Mouse (Mus musculus): ENCODE data around the gene Sirt6. TPM values are rescaled to one million over a fixed set of nuclear protein-coding genes. Genes with fewer than 3 reads are reported as not detected.
A peak's percentile ranks its signal among the peaks of the same experiment; 100 is the strongest.

The Sirt6 gene
- polyA plus RNA-seq, 1 experiment from 2014 or later, result 7.3 TPM

- WGBS (ENCODE audit: missing documents), result 80% methylated on average over 7 of the region's 7 CpGs
- no peaks in the 10 kb centered on the region for H3K36me3 ChIP-seq (ENCODE audit: inconsistent target)
- no peaks in the 10 kb centered on the region for H3K79me2 ChIP-seq (ENCODE audit: inconsistent target)
- no peak overlapping the region for H3K27ac ChIP-seq
- H3K4me3 ChIP-seq (ENCODE audit: inconsistent target), result no peak overlapping the region
Observed at GRCm38 (mm10) chr10:81592631-81593030, 35.0 kb downstream of the Sirt6 start.

GRCm38 (mm10) chr10:81591846-81592245, 35.8 kb downstream of the Sirt6 start:
- H3K36me3 ChIP-seq (ENCODE audit: inconsistent target), result no peaks in the 10 kb centered on the region
- H3K27ac ChIP-seq, result no peak overlapping the region
- WGBS (ENCODE audit: missing documents), result 82% methylated on average over 9 of the region's 9 CpGs
- H3K4me3 ChIP-seq (ENCODE audit: inconsistent target), result no peak overlapping the region
- no peaks in the 10 kb centered on the region for H3K79me2 ChIP-seq (ENCODE audit: inconsistent target)

- Histone ChIP-seq H3K27ac (no peak overlapping the region), H3K36me3 (ENCODE audit: inconsistent target) (no peaks in the 10 kb centered on the region)
- WGBS (ENCODE audit: missing documents), result 89% methylated on average over 7 of the region's 7 CpGs
Observed at GRCm38 (mm10) chr10:81588739-81589138, 38.9 kb downstream of the Sirt6 start.

GRCm38 (mm10) chr10:81583347-81583746, 44.2 kb downstream of the Sirt6 start:
- no peaks in the 10 kb centered on the region for H3K79me2 ChIP-seq (ENCODE audit: inconsistent target)
- H3K4me3 ChIP-seq (ENCODE audit: inconsistent target), result no peak overlapping the region
- no peaks in the 10 kb centered on the region for H3K36me3 ChIP-seq (ENCODE audit: inconsistent target)
- 82% methylated on average over 6 of the region's 6 CpGs for WGBS (ENCODE audit: missing documents)
- H3K27ac ChIP-seq, result no peak overlapping the region

More at GRCm38 (mm10) chr10:81588739-81589138, 38.9 kb downstream of the Sirt6 start:
- no peak overlapping the region for H3K4me3 ChIP-seq (ENCODE audit: inconsistent target)
- H3K79me2 ChIP-seq (ENCODE audit: inconsistent target), result no peaks in the 10 kb centered on the region

- Histone ChIP-seq H3K79me2 (ENCODE audit: inconsistent target) (no peaks in the 10 kb centered on the region), H3K36me3 (ENCODE audit: inconsistent target) (no peaks in the 10 kb centered on the region), H3K4me3 (ENCODE audit: inconsistent target) (no peak overlapping the region), H3K27ac (no peak overlapping the region)
- WGBS (ENCODE audit: missing documents), result 17% methylated on average over 21 of the region's 25 CpGs
Observed at GRCm38 (mm10) chr10:81580441-81581070, 47.0 kb downstream of the Sirt6 start.

- H3K79me2 ChIP-seq (ENCODE audit: inconsistent target), result no peaks in the 10 kb centered on the region
- 22% methylated on average over 4 of the region's 4 CpGs for WGBS (ENCODE audit: missing documents)
- no peak overlapping the region for H3K27ac ChIP-seq
- H3K36me3 ChIP-seq (ENCODE audit: inconsistent target), result no peaks in the 10 kb centered on the region
- no peak overlapping the region for H3K4me3 ChIP-seq (ENCODE audit: inconsistent target)
Observed at GRCm38 (mm10) chr10:81579967-81580366, 47.6 kb downstream of the Sirt6 start.

- Histone ChIP-seq H3K79me2 (ENCODE audit: inconsistent target) (no peaks in the 10 kb centered on the region), H3K4me3 (ENCODE audit: inconsistent target) (peak overlapping the region; percentile 10; the same call in 1 of the 2 replicates), H3K27ac (no peak overlapping the region), H3K36me3 (ENCODE audit: inconsistent target) (no peaks in the 10 kb centered on the region)
- 23% methylated on average over 6 of the region's 6 CpGs for WGBS (ENCODE audit: missing documents)
Observed at GRCm38 (mm10) chr10:81575695-81576094, 51.9 kb downstream of the Sirt6 start.

- Histone ChIP-seq H3K79me2 (ENCODE audit: inconsistent target) (no peaks in the 10 kb centered on the region), H3K4me3 (ENCODE audit: inconsistent target) (peak overlapping the region; percentile 10; the same call in 1 of the 2 replicates), H3K27ac (no peak overlapping the region), H3K36me3 (ENCODE audit: inconsistent target) (no peaks in the 10 kb centered on the region)
- WGBS (ENCODE audit: missing documents), result 2% methylated on average over 30 of the region's 30 CpGs
Observed at GRCm38 (mm10) chr10:81575208-81575631, 52.4 kb downstream of the Sirt6 start.

- Histone ChIP-seq H3K4me3 (ENCODE audit: inconsistent target) (peak within 1 kb of the TSS; percentile 10; the same call in 1 of the 2 replicates), H3K79me2 (ENCODE audit: inconsistent target) (no peaks in the 10 kb centered on the region), H3K36me3 (ENCODE audit: inconsistent target) (no peaks in the 10 kb centered on the region), H3K27ac (no peak within 1 kb of the TSS)
- WGBS (ENCODE audit: missing documents), result 49% methylated on average over 10 of the region's 10 CpGs
Observed at GRCm38 (mm10) chr10:81574081-81575056, 53.2 kb downstream of the Sirt6 start, which contains the start of gene Tle2. TSS of gene Tle2 (plus strand) at chr10:81574561.

GRCm38 (mm10) chr10:81572975-81573374, 54.6 kb downstream of the Sirt6 start:
- Histone ChIP-seq H3K27ac (no peak overlapping the region), H3K4me3 (ENCODE audit: inconsistent target) (no peak overlapping the region)

GRCm38 (mm10) chr10:81572133-81572671, 55.4 kb downstream of the Sirt6 start:
- Histone ChIP-seq H3K27ac (no peak overlapping the region), H3K79me2 (ENCODE audit: inconsistent target) (no peaks in the 10 kb centered on the region), H3K36me3 (ENCODE audit: inconsistent target) (no peaks in the 10 kb centered on the region), H3K4me3 (ENCODE audit: inconsistent target) (peak overlapping the region; percentile 53)
- WGBS (ENCODE audit: missing documents), result 52% methylated on average over 9 of the region's 9 CpGs

More at GRCm38 (mm10) chr10:81572975-81573374, 54.6 kb downstream of the Sirt6 start:
- Histone ChIP-seq H3K79me2 (ENCODE audit: inconsistent target) (no peaks in the 10 kb centered on the region), H3K36me3 (ENCODE audit: inconsistent target) (no peaks in the 10 kb centered on the region)
- 90% methylated on average over 9 of the region's 9 CpGs for WGBS (ENCODE audit: missing documents)

Other genes starting within 250 kb of the Sirt6 start
- gene Fzr1, start 249.3 kb downstream of the Sirt6 start, polyA plus RNA-seq (2018), result 12.9 to 17.0 TPM (median 15.3 TPM) in 3 replicates
- gene Dohh, start 243.4 kb downstream of the Sirt6 start, polyA plus RNA-seq (2018), result 21.0 to 48.1 TPM (median 32.0 TPM) in 3 replicates
- gene Gm48551, start 243.3 kb downstream of the Sirt6 start, polyA plus RNA-seq (2018), result 0.07 to 1.0 TPM (median 0.46 TPM) in 3 replicates
- 0.57 TPM in 1 of 3 replicates, not detected in the others for gene Gm48552, start 238.8 kb downstream of the Sirt6 start, polyA plus RNA-seq (2018)
- gene Smim24, start 234.7 kb downstream of the Sirt6 start, polyA plus RNA-seq (2018), result 9.6 to 21.8 TPM (median 14.6 TPM) in 3 replicates
- gene Nfic, start 172.2 kb downstream of the Sirt6 start, polyA plus RNA-seq (2018), result 33.6 to 60.6 TPM (median 57.7 TPM) in 3 replicates
- 0.04 TPM in 1 of 3 replicates, not detected in the others for gene Celf5, start 145.1 kb downstream of the Sirt6 start, polyA plus RNA-seq (2018)
- 54.5 to 93.3 TPM (median 77.1 TPM) in 3 replicates for gene Ncln, start 131.4 kb downstream of the Sirt6 start, polyA plus RNA-seq (2018)
- 0.14 to 0.26 TPM (median 0.14 TPM) in 3 replicates for gene S1pr4, start 127.7 kb downstream of the Sirt6 start, polyA plus RNA-seq (2018)
- 4.6 to 16.6 TPM (median 10.2 TPM) in 3 replicates for gene Gna15, start 103.6 kb downstream of the Sirt6 start, polyA plus RNA-seq (2018)
- 3.5 to 6.3 TPM (median 6.2 TPM) in 3 replicates for gene Gna11, start 82.6 kb downstream of the Sirt6 start, polyA plus RNA-seq (2018)
- 301 to 334 TPM (median 303 TPM) in 3 replicates for gene Aes, start 68.3 kb downstream of the Sirt6 start, polyA plus RNA-seq (2018)
- gene Tle2, start 53.2 kb downstream of the Sirt6 start, polyA plus RNA-seq (2018), result 1.3 to 3.9 TPM (median 3.6 TPM) in 3 replicates
- gene Tle6, start 26.7 kb downstream of the Sirt6 start, polyA plus RNA-seq (2018), result 9.8 to 17.4 TPM (median 16.7 TPM) in 3 replicates
- 0.30 to 0.55 TPM (median 0.40 TPM) in 3 replicates for gene BC025920, start 21.5 kb downstream of the Sirt6 start, polyA plus RNA-seq (2018)
- 10.3 to 12.0 TPM (median 11.5 TPM) in 3 replicates for gene Ankrd24, start 743 bp upstream of the Sirt6 start, polyA plus RNA-seq (2018)
- gene Gm10778, start 21.3 kb upstream of the Sirt6 start, polyA plus RNA-seq (2018), result 2.2 to 2.9 TPM (median 2.6 TPM) in 3 replicates
- gene Zfp433, start 77.0 kb upstream of the Sirt6 start, polyA plus RNA-seq (2018), result 3.1 to 4.4 TPM (median 3.4 TPM) in 3 replicates
- 1.6 to 1.7 TPM (median 1.6 TPM) in 3 replicates for gene Gm3055, start 143.4 kb upstream of the Sirt6 start, polyA plus RNA-seq (2018)
- 0.66 to 0.87 TPM (median 0.84 TPM) in 3 replicates for gene Gm4767, start 184.4 kb upstream of the Sirt6 start, polyA plus RNA-seq (2018)
- 2.3 to 3.4 TPM (median 2.4 TPM) in 3 replicates for gene Gm32687, start 236.1 kb upstream of the Sirt6 start, polyA plus RNA-seq (2018)

Data from macrophage (primary cell).